Mouse (Mus musculus): ENCODE results near the gene Tas2r122.
"Not testable (repeated sequence)": the region's sequence is repeated elsewhere in the genome, so short reads cannot be mapped to it uniquely, and the experiment has no call there.

Gene Tas2r122

GRCm38 (mm10) chr6:132711828-132712227 lies at the start of gene Tas2r122:
Gene Tas2r122 (minus strand): TSS chr6:132711928.
- DNase-seq = no peak

DNA sequence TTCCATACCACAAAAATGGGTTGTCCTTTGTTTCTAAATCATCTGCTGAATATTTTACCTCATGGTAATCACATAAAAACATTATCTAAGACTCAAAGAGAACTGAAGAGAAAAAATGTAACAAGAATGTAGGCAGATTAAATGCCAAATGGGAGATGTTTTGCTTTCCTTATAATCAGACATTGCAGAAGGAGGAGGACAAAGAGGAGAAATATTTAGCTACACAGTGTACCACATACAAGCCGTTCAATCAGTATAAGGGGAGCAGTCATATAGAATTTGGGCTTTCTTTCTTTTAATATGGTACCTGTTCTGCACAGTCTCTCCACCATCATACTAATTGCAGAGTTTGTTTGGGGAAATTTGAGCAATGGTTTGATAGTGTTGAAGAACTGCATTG lies 42.7 kb upstream of the Tas2r122 start, which contains the start of gene Tas2r124:
Gene Tas2r124 (plus strand): TSS at position 301 of the 400 bp plus-strand sequence.
- no peak for DNase-seq

DNA sequence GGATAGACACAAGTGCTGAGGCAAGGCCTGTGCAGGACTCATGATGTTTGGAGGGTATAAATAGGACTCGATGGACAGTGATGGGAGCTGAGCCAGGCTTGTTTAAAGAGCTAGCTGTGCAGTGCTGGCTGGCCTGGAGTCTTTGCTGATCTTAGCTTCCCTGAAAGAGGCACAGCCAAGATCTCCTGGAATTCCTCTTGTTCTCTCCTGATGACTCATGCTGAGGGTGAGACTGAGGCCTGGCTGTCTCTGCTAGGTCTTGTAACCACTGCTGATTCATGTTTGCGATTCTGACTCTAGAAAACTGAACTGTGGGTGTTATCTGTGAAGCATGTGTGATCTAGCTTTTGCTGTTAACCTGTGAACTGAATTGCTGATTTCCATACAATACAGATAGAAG lies 38.5 kb upstream of the Tas2r122 start:
- DNase-seq = no peak

DNA sequence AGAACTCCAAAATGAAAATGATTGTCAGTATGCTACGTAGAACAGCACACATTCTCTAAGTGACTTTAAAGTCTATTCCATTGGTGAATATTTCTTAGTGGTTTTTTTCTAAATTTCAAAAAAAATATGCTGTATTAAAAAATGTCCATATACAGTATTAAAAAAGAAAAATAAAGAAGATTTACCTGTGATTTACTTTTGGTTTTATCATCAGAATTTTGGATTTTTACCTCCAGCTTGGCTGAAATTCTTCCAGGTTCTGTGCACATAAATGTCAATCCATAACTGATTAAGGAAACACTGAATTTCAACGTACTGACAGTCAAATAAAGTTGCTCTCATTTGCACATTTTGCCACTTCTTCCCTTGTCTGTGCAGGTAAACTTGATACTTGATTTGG lies 26.2 kb upstream of the Tas2r122 start, which contains the start of gene Tas2r115:
Gene Tas2r115 (minus strand): TSS at position 101 of the 400 bp plus-strand sequence.
- DNase-seq = no peak

GRCm38 (mm10) chr6:132700907-132701306 lies 10.8 kb downstream of the Tas2r122 start, which contains the start of gene Tas2r121:
Gene Tas2r121 (minus strand): TSS chr6:132701007.
- DNase-seq = no peak

DNA sequence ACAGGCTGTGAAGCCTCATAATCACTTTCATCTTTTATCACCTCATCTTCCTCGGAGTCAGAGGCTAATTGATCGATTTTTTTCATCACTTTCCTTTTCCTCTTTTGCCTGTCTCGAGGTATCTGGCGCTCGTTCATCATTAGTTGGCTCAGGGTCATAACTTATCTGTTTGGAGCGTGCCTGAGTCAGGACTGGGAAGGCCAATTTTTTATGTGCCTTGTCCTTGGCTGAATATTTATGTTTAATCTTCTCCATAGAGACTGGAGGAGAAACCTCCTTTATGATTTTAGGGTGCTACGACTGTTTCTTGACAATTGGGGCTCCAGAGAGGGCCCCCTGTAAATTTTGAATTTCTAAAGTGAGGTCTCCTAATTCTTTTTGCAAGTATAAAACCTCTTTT lies 20.1 kb downstream of the Tas2r122 start:
- DNase-seq = not testable (repeated sequence)

All from kidney, adult 11 months (tissue).